Mouse (Mus musculus): Measurements from ENCODE around the gene Gc. TPM values are rescaled to one million over a fixed set of nuclear protein-coding genes. Genes with fewer than 3 reads are reported as not detected.

Gc gene
- total and polyA plus RNA-seq, 3 experiments: not detected

DNA sequence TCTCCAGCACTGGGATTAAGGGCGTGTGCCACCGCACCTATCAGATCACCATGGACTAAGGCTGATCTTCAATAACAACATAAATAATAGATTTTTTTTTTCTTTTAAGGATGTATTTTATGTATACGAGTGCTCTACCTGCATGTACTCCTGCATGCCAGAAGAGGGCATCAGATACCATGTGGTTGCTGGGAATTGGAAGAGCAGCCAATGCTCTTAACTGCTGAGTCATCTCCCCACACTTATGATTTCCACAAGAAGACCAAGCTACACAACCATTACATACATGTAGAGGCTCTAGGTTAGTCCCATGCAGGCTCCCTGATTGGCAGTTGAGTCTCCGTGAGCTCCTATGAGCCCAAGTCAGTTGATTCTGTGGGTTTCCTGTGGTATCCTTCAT is 13.3 kb downstream of the Gc start:
- H3K36me3 ChIP-seq (replicated peaks in 1 of 2; ENCODE audit: control insufficient read depth in 1 of 2, insufficient read depth in 1 of 2, low read length in 1 of 2): no peaks in the 10 kb centered on the region
- dilution Hi-C loops (cut with MboI; ENCODE audit: extremely low pct_ligation_motif_present, extremely low pct_unique_long_range_greater_than_20kb, low sequenced_read_pairs): no loop called here
- peak; percentile 37 for DNase-seq (ENCODE audit: extremely low read depth)
- H3K9ac ChIP-seq (ENCODE audit: insufficient read depth, low read depth): no peak overlapping the region
- TF ChIP-seq MAFK (IDR thresholded peaks at IDR 0.05; ENCODE audit: insufficient replicate concordance, low read length): 0 out of 2 replicates have a peak, but pooled peaks have one; percentile 28
- TF ChIP-seq JUN (IDR thresholded peaks at IDR 0.05; ENCODE audit: insufficient read depth, low read depth, low read length): no peak
- in situ Hi-C loops (cut with MboI; ENCODE audit: low pct_ligation_motif_present, low pct_unique_long_range_greater_than_20kb, low sequenced_read_pairs): no loop called here
- H3K79me2 ChIP-seq (replicated peaks; ENCODE audit: control insufficient read depth, extremely low read depth, insufficient read depth, poor library complexity, severe bottlenecking): no peaks in the 10 kb centered on the region
- no peaks in the 10 kb centered on the region for H3K9me3 ChIP-seq (replicated peaks; ENCODE audit: low read length)
- H3K4me1 ChIP-seq (ENCODE audit: control insufficient read depth in 1 of 2, insufficient read depth in 2 of 2): peaks cover 0 to 6% of the 10 kb centered on the region in 2 experiments; a peak in 2 of 4 replicates
- H3K4me3 ChIP-seq (replicated peaks in 1 of 3; ENCODE audit: low read depth in 2 of 3, low read length in 2 of 3, poor library complexity in 1 of 3): no peak overlapping the region
- H3K27me3 ChIP-seq (replicated peaks): no peaks in the 10 kb centered on the region
- no peak overlapping the region for H3K4me2 ChIP-seq (ENCODE audit: insufficient read depth, low read depth, poor library complexity, severe bottlenecking)
- H3K27ac ChIP-seq (ENCODE audit: insufficient read depth, low read depth): no peak overlapping the region

GRCm38 (mm10) chr5:89411536-89411935 is 46.2 kb downstream of the Gc start:
- TF ChIP-seq E2F4 (IDR thresholded peaks at IDR 0.05; ENCODE audit: insufficient replicate concordance, low read depth, low read length): no peak
- no peak for TF ChIP-seq MAZ (IDR thresholded peaks at IDR 0.05; ENCODE audit: low read depth, low read length)
- TF ChIP-seq POLR2A (IDR thresholded peaks at IDR 0.05; ENCODE audit: low read depth, low read length): no peak
- TF ChIP-seq TCF12 (IDR thresholded peaks at IDR 0.05; ENCODE audit: low read depth, low read length): no peak
- TF ChIP-seq POLR2AphosphoS2 (IDR thresholded peaks at IDR 0.05; ENCODE audit: low read depth, low read length): no peak
- TF ChIP-seq ZKSCAN1 (IDR thresholded peaks at IDR 0.05; ENCODE audit: borderline replicate concordance, low read depth, low read length): no peak
- no peak for TF ChIP-seq TBP (conservative IDR thresholded peaks at IDR 0.05; ENCODE audit: low read depth, low read length)
- no peak for TF ChIP-seq ZMIZ1 (IDR thresholded peaks at IDR 0.05; ENCODE audit: low read depth, low read length)
- no peak for TF ChIP-seq ELF1 (IDR thresholded peaks at IDR 0.05; ENCODE audit: low read depth, low read length)
- TF ChIP-seq SIN3A (IDR thresholded peaks at IDR 0.05; ENCODE audit: low read length): no peak
- TF ChIP-seq BHLHE40 (IDR thresholded peaks at IDR 0.05; ENCODE audit: low read depth, low read length): no peak
- TF ChIP-seq JUND (conservative IDR thresholded peaks at IDR 0.05; ENCODE audit: low read depth, low read length): no peak
- TF ChIP-seq NELFE (IDR thresholded peaks at IDR 0.05; ENCODE audit: low read depth, low read length): no peak
- TF ChIP-seq ZNF384 (IDR thresholded peaks at IDR 0.05; ENCODE audit: low read depth, low read length): no peak
- no peak for TF ChIP-seq CHD2 (IDR thresholded peaks at IDR 0.05; ENCODE audit: low read length)
- no peak for TF ChIP-seq JUN (IDR thresholded peaks at IDR 0.05; ENCODE audit: insufficient read depth, low read depth, low read length)
- dilution Hi-C loops (cut with MboI; ENCODE audit: extremely low pct_ligation_motif_present, extremely low pct_unique_long_range_greater_than_20kb, low sequenced_read_pairs): no loop called here

More at GRCm38 (mm10) chr5:89411536-89411935, 46.2 kb downstream of the Gc start:
- Histone ChIP-seq H3K9ac (ENCODE audit: insufficient read depth, low read depth) (no peak overlapping the region), H3K9me3 (replicated peaks; ENCODE audit: low read length) (no peaks in the 10 kb centered on the region), H3K4me2 (ENCODE audit: insufficient read depth, low read depth, poor library complexity, severe bottlenecking) (no peak overlapping the region), H3K36me3 (replicated peaks in 1 of 2; ENCODE audit: control insufficient read depth in 1 of 2, insufficient read depth in 1 of 2, low read length in 1 of 2) (no peaks in the 10 kb centered on the region), H3K79me2 (replicated peaks; ENCODE audit: control insufficient read depth, extremely low read depth, insufficient read depth, poor library complexity, severe bottlenecking) (no peaks in the 10 kb centered on the region), H3K27ac (ENCODE audit: insufficient read depth, low read depth) (no peak overlapping the region), H3K4me3 (replicated peaks in 1 of 3; ENCODE audit: low read depth in 2 of 3, low read length in 2 of 3, poor library complexity in 1 of 3) (no peak overlapping the region), H3K27me3 (replicated peaks) (no peaks in the 10 kb centered on the region), H3K4me1 (ENCODE audit: control insufficient read depth in 1 of 2, insufficient read depth in 2 of 2) (no peaks in the 10 kb centered on the region)
- DNase-seq (ENCODE audit: extremely low read depth): no peak
- in situ Hi-C loops (cut with MboI; ENCODE audit: low pct_ligation_motif_present, low pct_unique_long_range_greater_than_20kb, low sequenced_read_pairs): no loop called here
